Mouse (Mus musculus): ENCODE results near the gene Mrpl58. TPM values are rescaled to one million over a fixed set of nuclear protein-coding genes. Genes with fewer than 3 reads are reported as not detected.
A peak's percentile ranks its signal among the peaks of the same experiment; 100 is the strongest.

Gene Mrpl58
- total and polyA plus RNA-seq, 2 experiments from 2014 or later = 82.1 to 203 TPM

- DNase-seq (peak; percentile 85), ATAC-seq (peak; percentile 92)
- Histone ChIP-seq H3K4me2 (ENCODE audit: low read depth) (peak overlapping the region; percentile 75), H3K4me1 (ENCODE audit: insufficient read depth) (peaks cover 6% of the 10 kb centered on the region), H3K36me3 (ENCODE audit: insufficient read depth) (no peaks in the 10 kb centered on the region), H3K9me3 (ENCODE audit: low read length) (no peaks in the 10 kb centered on the region), H3K9ac (peak overlapping the region; percentile 72), H3K4me3 (ENCODE audit: low read depth, low read length) (peak overlapping the region; percentile 39), H3K27ac (ENCODE audit: low read depth, low read length) (peak overlapping the region; percentile 57), H3K27me3 (ENCODE audit: insufficient read depth, low read length) (no peaks in the 10 kb centered on the region)
- 1% methylated on average over 30 of the region's 30 CpGs for WGBS
- TF ChIP-seq CTCF (IDR thresholded peaks at IDR 0.05; ENCODE audit: low read depth) = peak; percentile 26
Measured at GRCm38 (mm10) chr11:115373805-115374694, 29.5 kb upstream of the Mrpl58 start.

GRCm38 (mm10) chr11:115374695-115375425, 28.7 kb upstream of the Mrpl58 start:
- Histone ChIP-seq H3K9me3 (ENCODE audit: low read length) (no peaks in the 10 kb centered on the region), H3K9ac (peak overlapping the region; percentile 72), H3K4me3 (ENCODE audit: low read depth, low read length) (peak overlapping the region; percentile 39), H3K36me3 (ENCODE audit: insufficient read depth) (no peaks in the 10 kb centered on the region), H3K27ac (ENCODE audit: low read depth, low read length) (peak overlapping the region; percentile 57), H3K4me2 (ENCODE audit: low read depth) (peak overlapping the region; percentile 75), H3K4me1 (ENCODE audit: insufficient read depth) (peaks cover 6% of the 10 kb centered on the region), H3K27me3 (ENCODE audit: insufficient read depth, low read length) (no peaks in the 10 kb centered on the region)
- DNase-seq = no peak
- WGBS = 58% methylated on average over 12 of the region's 12 CpGs
- 0 out of 2 replicates have a peak, but pooled peaks have one; percentile 12 for ATAC-seq
- no peak for TF ChIP-seq CTCF (IDR thresholded peaks at IDR 0.05; ENCODE audit: low read depth)

DNA sequence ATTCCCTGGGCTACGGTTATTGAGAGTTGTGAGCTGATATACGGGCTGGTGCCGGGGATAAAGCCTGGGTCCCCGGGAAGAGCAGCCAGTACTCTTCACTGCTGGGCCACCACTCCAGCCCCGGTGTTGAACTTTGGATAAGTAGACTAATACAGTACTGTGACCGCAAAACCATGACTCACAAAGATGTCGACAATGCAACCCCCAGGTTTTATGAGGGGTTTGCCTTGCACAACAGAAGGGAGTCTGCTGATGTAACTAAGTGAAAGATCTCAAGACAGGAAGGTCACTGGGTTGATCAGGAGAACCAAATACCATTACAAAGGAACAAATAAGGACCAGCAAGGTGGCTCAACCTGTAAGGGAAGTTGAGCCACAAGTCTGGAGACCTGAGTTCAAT, 26.8 kb upstream of the Mrpl58 start:
- no peak overlapping the region for H3K4me2 ChIP-seq (ENCODE audit: low read depth)
- no peaks in the 10 kb centered on the region for H3K36me3 ChIP-seq (ENCODE audit: insufficient read depth)
- H3K27me3 ChIP-seq (ENCODE audit: insufficient read depth, low read length) = no peaks in the 10 kb centered on the region
- ATAC-seq = no peak
- 71% methylated on average over 7 of the region's 7 CpGs for whole genome bisulfite sequencing
- DNase-seq = no peak
- no peak overlapping the region for H3K4me3 ChIP-seq (ENCODE audit: low read depth, low read length)
- TF ChIP-seq CTCF (IDR thresholded peaks at IDR 0.05; ENCODE audit: low read depth) = no peak
- no peaks in the 10 kb centered on the region for H3K9me3 ChIP-seq (ENCODE audit: low read length)
- no peak overlapping the region for H3K9ac ChIP-seq
- H3K4me1 ChIP-seq (ENCODE audit: insufficient read depth) = peaks cover 6% of the 10 kb centered on the region
- H3K27ac ChIP-seq (ENCODE audit: low read depth, low read length) = no peak overlapping the region

DNA sequence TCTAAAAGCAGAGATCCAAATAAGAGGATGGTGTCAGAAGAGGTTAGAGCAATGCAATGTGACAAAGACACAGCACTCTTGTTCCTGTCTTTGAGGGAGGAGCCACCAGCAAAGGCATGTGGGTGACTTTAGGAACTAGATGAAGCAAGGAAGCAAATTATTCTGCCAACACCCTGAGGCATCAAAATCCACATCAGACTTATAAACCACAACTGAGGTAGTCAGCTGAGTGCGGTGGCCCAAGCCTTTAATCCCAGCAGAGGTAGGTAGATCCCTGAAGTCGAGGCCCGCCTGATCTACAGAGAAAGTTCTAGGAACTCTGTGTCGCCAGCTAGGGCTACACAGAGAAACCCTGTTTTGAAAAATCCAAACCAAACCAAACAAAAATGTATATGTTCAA, 26.3 kb upstream of the Mrpl58 start:
- no peak for TF ChIP-seq CTCF (IDR thresholded peaks at IDR 0.05; ENCODE audit: low read depth)
- Histone ChIP-seq H3K4me3 (ENCODE audit: low read depth, low read length) (no peak overlapping the region), H3K27ac (ENCODE audit: low read depth, low read length) (no peak overlapping the region), H3K36me3 (ENCODE audit: insufficient read depth) (no peaks in the 10 kb centered on the region), H3K4me1 (ENCODE audit: insufficient read depth) (peaks cover 6% of the 10 kb centered on the region), H3K9me3 (ENCODE audit: low read length) (no peaks in the 10 kb centered on the region), H3K27me3 (ENCODE audit: insufficient read depth, low read length) (no peaks in the 10 kb centered on the region), H3K4me2 (ENCODE audit: low read depth) (no peak overlapping the region), H3K9ac (no peak overlapping the region)
- ATAC-seq (no peak), DNase-seq (no peak)
- WGBS = 92% methylated on average over 4 of the region's 4 CpGs

- H3K36me3 ChIP-seq (ENCODE audit: insufficient read depth) = no peaks in the 10 kb centered on the region
Measured at GRCm38 (mm10) chr11:115377854-115378253, 25.7 kb upstream of the Mrpl58 start.

DNA sequence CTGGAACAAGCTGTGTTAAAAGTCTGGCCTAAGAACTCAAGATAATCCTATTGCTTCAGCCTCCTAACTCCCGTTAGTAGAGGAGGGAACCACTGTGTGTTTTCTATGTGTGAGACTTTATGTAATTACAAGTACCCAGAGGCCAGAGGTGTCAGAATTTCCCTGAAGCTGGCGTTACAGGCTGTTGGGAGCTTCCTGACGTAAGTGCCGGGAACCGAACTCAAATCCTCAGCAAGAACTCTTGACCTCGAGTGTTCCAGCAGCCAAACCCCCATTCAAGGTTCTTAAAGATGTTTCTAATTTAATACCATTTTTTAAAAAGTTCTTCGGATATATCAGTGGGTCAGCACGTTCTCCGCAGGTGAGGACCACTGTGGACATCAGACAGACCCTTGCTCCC, 22.3 kb upstream of the Mrpl58 start:
- DNase-seq = peak; percentile 29
- peaks cover 18% of the 10 kb centered on the region for H3K4me1 ChIP-seq (ENCODE audit: insufficient read depth)
- H3K36me3 ChIP-seq (ENCODE audit: insufficient read depth) = no peaks in the 10 kb centered on the region
- H3K27ac ChIP-seq (ENCODE audit: low read depth, low read length) = peak overlapping the region; percentile 40; the same call in 1 of the 2 replicates
- H3K4me3 ChIP-seq (ENCODE audit: low read depth, low read length) = peak overlapping the region; percentile 94
- H3K4me2 ChIP-seq (ENCODE audit: low read depth) = peak overlapping the region; percentile 76
- TF ChIP-seq CTCF (IDR thresholded peaks at IDR 0.05; ENCODE audit: low read depth) = no peak
- ATAC-seq = no peak
- H3K9me3 ChIP-seq (ENCODE audit: low read length) = no peaks in the 10 kb centered on the region
- H3K27me3 ChIP-seq (ENCODE audit: insufficient read depth, low read length) = no peaks in the 10 kb centered on the region
- WGBS = 16% methylated on average over 9 of the region's 9 CpGs
- peak overlapping the region; percentile 97 for H3K9ac ChIP-seq

More at GRCm38 (mm10) chr11:115377854-115378253, 25.7 kb upstream of the Mrpl58 start:
- Histone ChIP-seq H3K9ac (no peak overlapping the region), H3K4me2 (ENCODE audit: low read depth) (no peak overlapping the region), H3K9me3 (ENCODE audit: low read length) (no peaks in the 10 kb centered on the region), H3K27me3 (ENCODE audit: insufficient read depth, low read length) (no peaks in the 10 kb centered on the region), H3K27ac (ENCODE audit: low read depth, low read length) (no peak overlapping the region), H3K4me1 (ENCODE audit: insufficient read depth) (peaks cover 6% of the 10 kb centered on the region), H3K4me3 (ENCODE audit: low read depth, low read length) (no peak overlapping the region)
- DNase-seq (no peak), ATAC-seq (no peak)
- 91% methylated on average over 7 of the region's 7 CpGs for WGBS
- no peak for TF ChIP-seq CTCF (IDR thresholded peaks at IDR 0.05; ENCODE audit: low read depth)
